Mouse (Mus musculus): ENCODE results near the gene Hoxc11. TPM values are rescaled to one million over a fixed set of nuclear protein-coding genes. Genes with fewer than 3 reads are reported as not detected.

Hoxc11 gene
- polyA plus RNA-seq, 1 experiment from 2014 or later = not detected

- 0 out of 2 replicates have a peak, but pooled peaks cover 6% of the 10 kb centered on the region for H3K4me1 ChIP-seq (replicated peaks)
- WGBS (ENCODE audit: insufficient replicate concordance) = 5% methylated on average over 16 of the region's 16 CpGs
- H3K9me3 ChIP-seq (replicated peaks) = no peaks in the 10 kb centered on the region
- H3K9ac ChIP-seq = no peak overlapping the region
- H3K36me3 ChIP-seq = no peaks in the 10 kb centered on the region
- DNase-seq (no peak), ATAC-seq (ENCODE audit: low read depth) (no peak)
- H3K4me3 ChIP-seq (replicated peaks) = peak overlapping the region; percentile 23
- H3K27ac ChIP-seq = no peak overlapping the region
- peak overlapping the region; percentile 32; the same call in 1 of the 2 replicates for H3K4me2 ChIP-seq
- peaks cover 100% of the 10 kb centered on the region for H3K27me3 ChIP-seq
These were observed 23.3 kb downstream of the Hoxc11 start for GRCm38 (mm10) chr15:102977423-102977974.

GRCm38 (mm10) chr15:102978615-102979515 lies 24.6 kb downstream of the Hoxc11 start:
- Histone ChIP-seq H3K9ac (no peak overlapping the region), H3K27ac (no peak overlapping the region), H3K9me3 (replicated peaks) (no peaks in the 10 kb centered on the region), H3K4me3 (replicated peaks) (no peak overlapping the region), H3K4me1 (replicated peaks) (0 out of 2 replicates have a peak, but pooled peaks cover 6% of the 10 kb centered on the region), H3K36me3 (no peaks in the 10 kb centered on the region), H3K27me3 (peaks cover 100% of the 10 kb centered on the region), H3K4me2 (no peak overlapping the region)
- ATAC-seq (ENCODE audit: low read depth) (no peak), DNase-seq (no peak)
- WGBS (ENCODE audit: insufficient replicate concordance) = 4% methylated on average over 13 of the region's 13 CpGs

GRCm38 (mm10) chr15:102979936-102980335 lies 25.7 kb downstream of the Hoxc11 start:
- Histone ChIP-seq H3K4me3 (replicated peaks) (no peak overlapping the region), H3K27me3 (peaks cover 100% of the 10 kb centered on the region), H3K27ac (no peak overlapping the region), H3K4me1 (replicated peaks) (0 out of 2 replicates have a peak, but pooled peaks cover 6% of the 10 kb centered on the region), H3K9me3 (replicated peaks) (no peaks in the 10 kb centered on the region), H3K9ac (no peak overlapping the region), H3K4me2 (no peak overlapping the region), H3K36me3 (no peaks in the 10 kb centered on the region)
- DNase-seq (no peak), ATAC-seq (ENCODE audit: low read depth) (no peak)
- 0% methylated on average over 1 of the region's 1 CpGs for WGBS (ENCODE audit: insufficient replicate concordance)

GRCm38 (mm10) chr15:102980352-102980751 lies 26.1 kb downstream of the Hoxc11 start:
- Histone ChIP-seq H3K9me3 (replicated peaks) (no peaks in the 10 kb centered on the region), H3K4me1 (replicated peaks) (0 out of 2 replicates have a peak, but pooled peaks cover 6% of the 10 kb centered on the region), H3K27me3 (peaks cover 100% of the 10 kb centered on the region), H3K27ac (no peak overlapping the region), H3K4me2 (no peak overlapping the region), H3K36me3 (no peaks in the 10 kb centered on the region), H3K4me3 (replicated peaks) (no peak overlapping the region), H3K9ac (no peak overlapping the region)
- ATAC-seq (ENCODE audit: low read depth) = no peak
- DNase-seq = no peak
- WGBS (ENCODE audit: insufficient replicate concordance) = 6% methylated on average over 11 of the region's 11 CpGs

- DNase-seq (no peak), ATAC-seq (ENCODE audit: low read depth) (no peak)
- Histone ChIP-seq H3K36me3 (no peaks in the 10 kb centered on the region), H3K4me3 (replicated peaks) (no peak overlapping the region), H3K9ac (no peak overlapping the region), H3K9me3 (replicated peaks) (no peaks in the 10 kb centered on the region), H3K27me3 (peaks cover 100% of the 10 kb centered on the region), H3K4me2 (peak overlapping the region; percentile 46; the same call in 1 of the 2 replicates), H3K27ac (no peak overlapping the region), H3K4me1 (replicated peaks) (0 out of 2 replicates have a peak, but pooled peaks cover 6% of the 10 kb centered on the region)
- 2% methylated on average over 14 of the region's 14 CpGs for WGBS (ENCODE audit: insufficient replicate concordance)
These were observed 26.7 kb downstream of the Hoxc11 start for GRCm38 (mm10) chr15:102980912-102981311.

- WGBS (ENCODE audit: insufficient replicate concordance) = 1% methylated on average over 88 of the region's 88 CpGs
- Histone ChIP-seq H3K27ac (no peak overlapping the region), H3K9ac (no peak overlapping the region), H3K36me3 (no peaks in the 10 kb centered on the region), H3K4me2 (peak overlapping the region; percentile 46), H3K9me3 (replicated peaks) (no peaks in the 10 kb centered on the region), H3K27me3 (peaks cover 100% of the 10 kb centered on the region), H3K4me3 (replicated peaks) (peak overlapping the region; percentile 12), H3K4me1 (replicated peaks) (0 out of 2 replicates have a peak, but pooled peaks cover 6% of the 10 kb centered on the region)
- ATAC-seq (ENCODE audit: low read depth) (no peak), DNase-seq (no peak)
These were observed 27.4 kb downstream of the Hoxc11 start for GRCm38 (mm10) chr15:102981379-102982288.

- no peak for ATAC-seq (ENCODE audit: low read depth)
- H3K9me3 ChIP-seq (replicated peaks) = no peaks in the 10 kb centered on the region
- H3K4me1 ChIP-seq (replicated peaks) = 0 out of 2 replicates have a peak, but pooled peaks cover 6% of the 10 kb centered on the region
- DNase-seq = no peak
- H3K27me3 ChIP-seq = peaks cover 100% of the 10 kb centered on the region
- 2% methylated on average over 12 of the region's 12 CpGs for whole genome bisulfite sequencing (ENCODE audit: insufficient replicate concordance)
- H3K27ac ChIP-seq = no peak overlapping the region
- no peak overlapping the region for H3K4me3 ChIP-seq (replicated peaks)
- H3K36me3 ChIP-seq = no peaks in the 10 kb centered on the region
- H3K4me2 ChIP-seq = no peak overlapping the region
- H3K9ac ChIP-seq = no peak overlapping the region
These were observed 29.5 kb downstream of the Hoxc11 start for GRCm38 (mm10) chr15:102983716-102984115.

- no peak overlapping the region for H3K4me3 ChIP-seq (replicated peaks)
- H3K27me3 ChIP-seq = peaks cover 100% of the 10 kb centered on the region
- DNase-seq (no peak), ATAC-seq (ENCODE audit: low read depth) (no peak)
- no peaks in the 10 kb centered on the region for H3K36me3 ChIP-seq
- no peak overlapping the region for H3K9ac ChIP-seq
- H3K9me3 ChIP-seq (replicated peaks) = no peaks in the 10 kb centered on the region
- H3K27ac ChIP-seq = no peak overlapping the region
- 7% methylated on average over 10 of the region's 10 CpGs for WGBS (ENCODE audit: insufficient replicate concordance)
- H3K4me1 ChIP-seq (replicated peaks) = 0 out of 2 replicates have a peak, but pooled peaks cover 6% of the 10 kb centered on the region
- no peak overlapping the region for H3K4me2 ChIP-seq
These were observed 30.3 kb downstream of the Hoxc11 start for GRCm38 (mm10) chr15:102984521-102984920.

GRCm38 (mm10) chr15:102984925-102985324 lies 30.7 kb downstream of the Hoxc11 start:
- Histone ChIP-seq H3K4me1 (replicated peaks) (0 out of 2 replicates have a peak, but pooled peaks cover 6% of the 10 kb centered on the region), H3K27me3 (peaks cover 100% of the 10 kb centered on the region), H3K9me3 (replicated peaks) (no peaks in the 10 kb centered on the region), H3K36me3 (no peaks in the 10 kb centered on the region), H3K4me3 (replicated peaks) (no peak overlapping the region), H3K9ac (no peak overlapping the region), H3K4me2 (no peak overlapping the region), H3K27ac (no peak overlapping the region)
- ATAC-seq (ENCODE audit: low read depth) (no peak), DNase-seq (no peak)
- 8% methylated on average over 3 of the region's 3 CpGs for WGBS (ENCODE audit: insufficient replicate concordance)

GRCm38 (mm10) chr15:102987124-102987833 lies 33.1 kb downstream of the Hoxc11 start:
- Histone ChIP-seq H3K27ac (no peak overlapping the region), H3K9ac (no peak overlapping the region), H3K4me1 (replicated peaks) (no peaks in the 10 kb centered on the region), H3K4me3 (replicated peaks) (no peak overlapping the region), H3K4me2 (no peak overlapping the region), H3K27me3 (peaks cover 99% of the 10 kb centered on the region), H3K9me3 (replicated peaks) (no peaks in the 10 kb centered on the region), H3K36me3 (no peaks in the 10 kb centered on the region)
- DNase-seq (peak; percentile 55), ATAC-seq (ENCODE audit: low read depth) (no peak)
- 4% methylated on average over 21 of the region's 21 CpGs for WGBS (ENCODE audit: insufficient replicate concordance)
